Mouse (Mus musculus) liver, embryonic 12.5 days (tissue): ENCODE data around the gene Fbln7. TPM values are rescaled to one million over a fixed set of nuclear protein-coding genes. Genes with fewer than 3 reads are reported as not detected.

Source experiments
- ATAC-seq: fragments of 200-750 bp; cut with Nextera tagmentation; 2 replicates; pipeline ENCODE4 v1.8.0; 2017; ENCODE audit warnings: moderate number of reproducible peaks, mild to moderate bottlenecking, moderate library complexity
- H3K27ac ChIP-seq: fragments of 300-500 bp; sonication (generic); 2 replicates; pipeline ENCODE4 v1.5.1; 2016; ENCODE audit warnings: mild to moderate bottlenecking
- H3K27me3 ChIP-seq: fragments of 300-500 bp; sonication (generic); replicated peaks from 2 replicates; pipeline ENCODE4 v1.6.1; 2016; ENCODE audit warnings: mild to moderate bottlenecking, moderate library complexity
- H3K36me3 ChIP-seq: fragments of 300-500 bp; sonication (generic); 2 replicates; pipeline ENCODE4 v1.6.1; 2016; ENCODE audit warnings: mild to moderate bottlenecking, moderate library complexity
- H3K4me1 ChIP-seq: fragments of 300-500 bp; sonication (generic); 2 replicates; pipeline ENCODE4 v1.6.1; 2016
- H3K4me2 ChIP-seq: fragments of 300-500 bp; sonication (generic); 2 replicates; pipeline ENCODE4 v1.6.1; 2016; ENCODE audit warnings: mild to moderate bottlenecking, moderate library complexity
- H3K4me3 ChIP-seq: fragments of 300-500 bp; sonication (generic); 2 replicates; pipeline ENCODE4 v1.5.1; 2016; ENCODE audit warnings: mild to moderate bottlenecking, moderate library complexity
- H3K9ac ChIP-seq: fragments of 300-500 bp; sonication (generic); 2 replicates; pipeline ENCODE4 v1.6.1; 2016; ENCODE audit warnings: mild to moderate bottlenecking, moderate library complexity
- H3K9me3 ChIP-seq: fragments of 300-500 bp; sonication (generic); replicated peaks from 2 replicates; pipeline ENCODE4 v1.6.1; 2016; ENCODE audit warnings: mild to moderate bottlenecking, moderate library complexity
- WGBS: fragments of 180-500 bp; shearing (Covaris S2); methylation state at CpG from one replicate; pipeline ENCODE4 v1.1.7; 2016; ENCODE audit not compliant: insufficient replicate concordance; 5-methylcytosine and 5-hydroxymethylcytosine counted together
- polyA plus RNA-seq: library from polyadenylated mRNA; unstranded; fragments of >200 nt; fragmentation: Nextera tagmentation; extraction: Ambion mirVana; gene quantifications from 2 replicates; pipeline ENCODE4 v1.2.1, GENCODE M21; 2016

The Fbln7 gene
- polyA plus RNA-seq, 1 experiment from 2014 or later = 0.38 TPM

DNA sequence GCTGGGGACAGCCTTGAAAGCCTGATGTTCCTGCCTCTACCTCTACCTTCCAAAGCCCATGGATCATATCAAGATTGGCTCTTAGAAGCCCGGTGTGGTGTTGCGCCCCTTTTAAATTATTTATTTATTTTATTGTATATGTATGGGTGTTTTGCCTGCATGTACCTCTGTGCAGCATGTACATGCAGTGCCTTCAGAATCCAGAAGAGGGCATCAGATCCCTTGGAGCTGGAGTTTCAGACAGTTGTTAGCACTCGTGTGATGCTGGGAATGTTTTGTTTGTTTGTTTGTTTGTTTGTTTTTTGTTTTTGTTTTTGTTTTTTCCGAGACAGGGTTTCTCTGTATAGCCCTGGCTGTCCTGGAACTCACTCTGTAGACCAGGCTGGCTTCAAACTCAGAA is 18.5 kb downstream of the Fbln7 start:
- Histone ChIP-seq H3K4me1 (no peaks in the 10 kb centered on the region), H3K9me3 (no peaks in the 10 kb centered on the region), H3K27me3 (no peaks in the 10 kb centered on the region), H3K4me3 (no peak overlapping the region), H3K36me3 (no peaks in the 10 kb centered on the region), H3K9ac (no peak overlapping the region), H3K4me2 (no peak overlapping the region), H3K27ac (no peak overlapping the region)
- ATAC-seq = no peak
- WGBS = 43% methylated on average over 4 of the region's 4 CpGs

DNA sequence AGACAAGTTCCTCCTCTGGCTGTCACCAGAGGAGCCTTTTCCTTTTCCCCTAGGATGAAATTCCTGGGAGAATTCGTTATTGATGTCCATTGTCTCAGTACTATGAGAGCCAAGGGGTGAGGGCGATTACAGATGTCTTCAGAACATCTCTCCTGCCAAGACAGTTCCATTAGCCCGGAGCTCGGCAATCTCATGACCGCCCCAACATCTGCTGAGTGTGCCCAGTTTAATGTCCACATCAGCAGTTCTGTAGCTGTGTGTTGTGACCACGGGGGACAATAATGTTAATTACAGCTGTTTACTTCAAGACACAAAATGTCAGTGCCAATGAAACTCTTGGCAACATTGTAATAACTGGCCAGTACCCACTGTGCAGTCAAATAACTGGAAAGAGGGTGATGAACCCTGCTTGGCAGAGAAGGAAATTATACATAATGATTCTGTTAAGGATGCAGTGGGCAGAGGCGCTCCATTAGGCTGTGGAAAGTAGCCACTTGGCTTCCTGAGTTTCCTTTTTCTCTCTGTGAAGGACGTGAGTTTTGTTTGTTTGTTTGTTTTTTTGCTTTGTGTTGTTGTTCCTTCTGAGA is 22.5 kb downstream of the Fbln7 start:
- no peak overlapping the region for H3K27ac ChIP-seq
- no peaks in the 10 kb centered on the region for H3K36me3 ChIP-seq
- H3K4me2 ChIP-seq = no peak overlapping the region
- no peak for ATAC-seq
- no peaks in the 10 kb centered on the region for H3K9me3 ChIP-seq
- WGBS = 63% methylated on average over 8 of the region's 8 CpGs
- H3K4me3 ChIP-seq = no peak overlapping the region
- no peak overlapping the region for H3K9ac ChIP-seq
- H3K4me1 ChIP-seq = no peaks in the 10 kb centered on the region
- H3K27me3 ChIP-seq = no peaks in the 10 kb centered on the region

DNA sequence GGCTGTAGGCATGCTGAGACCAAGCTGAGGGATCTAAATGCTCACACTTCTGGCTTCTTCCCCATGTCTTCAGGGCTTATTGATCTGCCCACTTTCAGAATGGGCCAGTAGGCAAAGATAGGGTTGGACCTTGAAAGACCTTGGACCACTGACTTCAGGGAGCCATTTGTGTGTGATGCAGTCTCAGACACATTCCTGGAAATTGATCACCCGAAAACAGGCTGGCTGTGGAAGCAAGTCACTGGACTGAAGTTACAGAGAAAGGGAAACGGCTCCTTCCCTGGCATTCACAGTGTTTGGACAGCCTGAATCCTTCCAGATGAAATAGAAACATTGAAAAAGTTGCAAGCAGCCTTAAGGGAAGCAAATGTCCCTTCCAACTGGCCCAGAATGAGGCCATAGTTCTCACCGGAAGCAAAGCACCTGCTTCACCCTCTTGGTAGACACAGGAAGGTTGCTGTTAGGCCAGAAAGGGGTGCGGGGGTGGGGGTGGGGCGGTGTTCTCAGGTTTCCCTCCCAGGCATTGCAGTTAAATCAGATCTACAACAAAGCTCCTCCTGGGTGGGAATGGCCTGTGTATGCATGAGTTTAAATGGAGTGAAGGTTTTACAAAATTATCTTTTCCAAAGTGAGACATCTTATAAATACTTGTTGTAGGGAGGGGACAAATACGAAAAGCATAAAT is 25.2 kb downstream of the Fbln7 start:
- peaks cover 11% of the 10 kb centered on the region for H3K27me3 ChIP-seq
- no peak overlapping the region for H3K4me2 ChIP-seq
- H3K4me3 ChIP-seq = no peak overlapping the region
- H3K9ac ChIP-seq = no peak overlapping the region
- H3K9me3 ChIP-seq = peaks cover 5% of the 10 kb centered on the region; the same call in 1 of the 2 replicates
- ATAC-seq = no peak
- H3K27ac ChIP-seq = no peak overlapping the region
- H3K4me1 ChIP-seq = peaks cover 3% of the 10 kb centered on the region; the same call in 1 of the 2 replicates
- H3K36me3 ChIP-seq = no peaks in the 10 kb centered on the region
- WGBS = 51% methylated on average over 6 of the region's 6 CpGs

DNA sequence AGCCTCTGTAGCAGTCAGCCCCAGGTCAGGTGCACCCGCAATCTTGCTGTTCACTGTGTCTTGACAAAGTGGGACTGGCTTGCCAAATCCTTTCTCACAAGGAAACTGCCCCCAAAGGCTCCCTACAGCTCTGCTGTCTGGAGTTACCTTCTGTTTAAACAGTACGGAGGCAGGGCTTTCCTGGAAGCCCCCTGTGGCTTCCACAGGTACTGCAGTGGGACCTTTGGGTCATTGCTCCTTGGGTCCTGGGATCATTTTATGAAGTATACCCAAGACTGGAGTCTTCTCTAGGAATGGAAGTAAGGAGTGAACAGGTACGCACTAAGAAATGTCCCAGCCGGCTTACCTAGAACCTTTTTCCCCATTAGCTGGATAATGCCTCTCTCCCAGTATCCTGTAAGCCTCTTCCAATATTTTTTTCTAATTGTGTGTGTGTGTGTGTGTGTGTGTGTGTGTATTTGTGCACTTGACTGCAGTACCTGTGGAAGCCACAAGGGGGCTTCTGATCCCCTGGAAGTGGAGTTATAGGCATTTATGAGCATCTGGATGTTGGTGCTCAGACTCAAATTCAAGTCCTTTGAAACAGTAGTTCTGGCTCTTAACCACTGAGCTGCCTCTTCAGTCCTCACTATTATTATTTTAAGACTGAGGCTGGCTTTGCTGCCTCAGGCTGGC is 28.0 kb downstream of the Fbln7 start:
- peaks cover 18% of the 10 kb centered on the region for H3K27me3 ChIP-seq
- WGBS = 76% methylated on average over 4 of the region's 4 CpGs
- peaks cover 5% of the 10 kb centered on the region; the same call in 1 of the 2 replicates for H3K9me3 ChIP-seq
- no peak overlapping the region for H3K9ac ChIP-seq
- H3K27ac ChIP-seq = no peak overlapping the region
- H3K36me3 ChIP-seq = no peaks in the 10 kb centered on the region
- no peak for ATAC-seq
- H3K4me1 ChIP-seq = peaks cover 3% of the 10 kb centered on the region; the same call in 1 of the 2 replicates
- no peak overlapping the region for H3K4me2 ChIP-seq
- H3K4me3 ChIP-seq = no peak overlapping the region

DNA sequence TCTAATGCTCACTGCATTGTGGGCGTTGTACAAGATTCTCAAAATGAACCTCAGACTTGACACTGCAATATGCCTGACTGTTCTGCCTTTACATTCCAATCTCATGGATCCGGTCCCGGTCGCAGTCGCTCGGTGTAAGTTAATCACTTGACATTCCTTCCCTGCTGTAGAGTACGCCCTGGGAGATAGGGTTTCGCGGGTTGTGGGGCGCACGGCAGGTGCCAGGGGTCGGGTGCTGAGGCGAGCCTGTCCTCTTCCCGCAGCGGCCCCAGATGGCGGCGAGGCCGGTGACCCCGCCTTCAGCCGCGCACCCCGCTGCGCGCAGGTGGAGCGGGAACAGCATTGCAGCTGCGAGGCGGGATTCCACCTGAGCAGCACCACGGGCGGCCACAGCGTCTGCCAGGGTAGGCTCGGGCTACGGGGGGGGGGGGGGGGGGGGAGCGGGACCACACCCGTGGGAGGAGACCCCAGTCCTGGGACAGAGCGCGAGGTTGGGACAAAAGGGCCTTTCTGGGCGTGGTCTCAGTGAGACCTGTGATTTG is 29.5 kb downstream of the Fbln7 start:
- Histone ChIP-seq H3K4me1 (peaks cover 3% of the 10 kb centered on the region; the same call in 1 of the 2 replicates), H3K36me3 (no peaks in the 10 kb centered on the region), H3K4me2 (peak overlapping the region; percentile 61), H3K27me3 (peaks cover 18% of the 10 kb centered on the region), H3K9me3 (peaks cover 5% of the 10 kb centered on the region; the same call in 1 of the 2 replicates), H3K4me3 (peak overlapping the region; percentile 28), H3K9ac (peak overlapping the region; percentile 37; the same call in 1 of the 2 replicates), H3K27ac (no peak overlapping the region)
- WGBS = 13% methylated on average over 36 of the region's 37 CpGs
- no peak for ATAC-seq

DNA sequence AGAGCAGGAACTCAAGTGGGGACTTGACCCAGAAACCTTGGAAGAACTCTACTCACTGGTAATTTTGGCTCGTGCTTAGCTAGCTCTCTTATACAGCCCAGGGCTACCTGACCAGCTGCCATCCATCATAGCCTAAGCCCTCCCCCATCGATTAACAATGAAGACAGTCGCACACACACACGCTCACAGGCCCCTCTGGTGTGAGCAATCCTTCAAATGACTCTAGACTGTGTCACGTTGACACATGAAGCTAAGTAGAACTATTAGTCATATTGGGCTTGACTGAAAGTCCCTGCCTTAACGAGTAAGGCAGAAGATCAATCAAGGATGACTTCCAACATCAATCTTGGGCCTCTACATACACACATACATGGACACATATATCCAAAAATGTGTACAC is 40.1 kb downstream of the Fbln7 start:
- Histone ChIP-seq H3K36me3 (no peaks in the 10 kb centered on the region), H3K9ac (no peak overlapping the region), H3K4me2 (no peak overlapping the region), H3K27ac (no peak overlapping the region), H3K4me3 (no peak overlapping the region), H3K9me3 (0 out of 2 replicates have a peak, but pooled peaks cover 4% of the 10 kb centered on the region), H3K27me3 (no peaks in the 10 kb centered on the region), H3K4me1 (no peaks in the 10 kb centered on the region)
- WGBS = 71% methylated on average over 6 of the region's 6 CpGs
- no peak for ATAC-seq

DNA sequence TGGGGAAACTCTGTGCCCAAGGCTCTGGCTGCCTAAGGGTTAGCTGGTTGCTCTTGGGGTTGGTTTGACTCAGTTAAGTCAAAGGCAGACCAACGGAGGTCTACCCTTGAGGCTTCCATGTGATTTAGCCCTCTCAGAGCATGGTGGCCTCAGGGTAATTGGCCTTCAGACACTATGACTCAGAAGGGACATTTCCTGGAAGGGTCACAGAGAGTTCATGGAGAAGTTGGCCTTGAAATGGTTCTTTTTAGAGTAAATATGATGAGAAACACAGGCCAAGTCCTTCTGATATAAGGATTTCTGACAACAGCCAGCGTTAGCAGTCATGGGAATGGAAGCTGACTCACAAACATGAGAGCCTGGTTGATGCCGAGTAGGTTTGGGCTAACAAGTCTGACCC is 40.9 kb downstream of the Fbln7 start:
- no peak for ATAC-seq
- H3K4me3 ChIP-seq = no peak overlapping the region
- H3K36me3 ChIP-seq = no peaks in the 10 kb centered on the region
- H3K27me3 ChIP-seq = no peaks in the 10 kb centered on the region
- 0 out of 2 replicates have a peak, but pooled peaks cover 4% of the 10 kb centered on the region for H3K9me3 ChIP-seq
- 63% methylated on average over 3 of the region's 3 CpGs for WGBS
- H3K9ac ChIP-seq = no peak overlapping the region
- H3K27ac ChIP-seq = no peak overlapping the region
- no peak overlapping the region for H3K4me2 ChIP-seq
- no peaks in the 10 kb centered on the region for H3K4me1 ChIP-seq

DNA sequence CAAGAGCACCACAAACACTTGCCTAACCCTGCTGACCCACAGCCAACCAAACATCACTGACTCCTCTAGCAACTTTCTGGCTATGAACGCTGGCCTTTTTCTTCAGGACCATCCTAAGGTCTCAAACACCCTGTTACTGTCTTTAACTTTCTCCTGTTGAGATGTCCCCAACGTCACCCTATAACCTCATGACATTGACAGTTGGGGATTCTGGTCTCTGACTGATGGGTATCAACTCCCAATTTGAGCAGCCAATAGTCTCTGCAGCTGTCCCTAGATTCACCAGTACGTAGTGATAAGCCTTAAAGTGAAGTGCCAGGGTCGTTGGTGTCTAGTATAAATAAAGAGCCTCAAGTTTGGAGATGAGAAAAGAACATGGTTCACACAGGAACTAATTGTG is 52.2 kb downstream of the Fbln7 start:
- Histone ChIP-seq H3K4me1 (no peaks in the 10 kb centered on the region), H3K27me3 (no peaks in the 10 kb centered on the region), H3K4me3 (no peak overlapping the region), H3K36me3 (no peaks in the 10 kb centered on the region), H3K9me3 (no peaks in the 10 kb centered on the region), H3K4me2 (no peak overlapping the region), H3K27ac (no peak overlapping the region), H3K9ac (no peak overlapping the region)
- 53% methylated on average over 4 of the region's 4 CpGs for WGBS
- no peak for ATAC-seq

DNA sequence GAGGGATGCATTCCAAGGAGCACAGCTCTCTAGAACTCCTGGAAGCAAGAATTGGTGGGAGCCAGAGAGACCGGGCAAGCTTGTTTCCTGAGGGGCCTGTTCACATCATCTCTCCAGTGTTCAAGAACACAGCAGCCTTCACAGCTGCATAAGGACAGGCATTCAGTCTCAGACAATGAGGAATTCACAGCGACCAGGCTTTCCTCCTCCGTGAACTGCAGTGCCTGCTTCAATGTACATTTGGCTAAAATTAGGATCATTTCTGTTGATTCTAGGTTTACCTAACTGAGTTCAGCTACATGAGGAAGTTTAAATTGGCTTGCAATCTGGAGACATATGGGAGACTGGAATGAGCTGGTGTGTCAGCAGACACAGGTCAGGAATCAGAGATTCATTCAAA is 53.7 kb downstream of the Fbln7 start:
- no peak for ATAC-seq
- no peaks in the 10 kb centered on the region for H3K9me3 ChIP-seq
- H3K9ac ChIP-seq = no peak overlapping the region
- no peaks in the 10 kb centered on the region for H3K4me1 ChIP-seq
- no peak overlapping the region for H3K4me2 ChIP-seq
- no peak overlapping the region for H3K4me3 ChIP-seq
- H3K36me3 ChIP-seq = no peaks in the 10 kb centered on the region
- 76% methylated on average over 3 of the region's 3 CpGs for WGBS
- no peaks in the 10 kb centered on the region for H3K27me3 ChIP-seq
- H3K27ac ChIP-seq = no peak overlapping the region

DNA sequence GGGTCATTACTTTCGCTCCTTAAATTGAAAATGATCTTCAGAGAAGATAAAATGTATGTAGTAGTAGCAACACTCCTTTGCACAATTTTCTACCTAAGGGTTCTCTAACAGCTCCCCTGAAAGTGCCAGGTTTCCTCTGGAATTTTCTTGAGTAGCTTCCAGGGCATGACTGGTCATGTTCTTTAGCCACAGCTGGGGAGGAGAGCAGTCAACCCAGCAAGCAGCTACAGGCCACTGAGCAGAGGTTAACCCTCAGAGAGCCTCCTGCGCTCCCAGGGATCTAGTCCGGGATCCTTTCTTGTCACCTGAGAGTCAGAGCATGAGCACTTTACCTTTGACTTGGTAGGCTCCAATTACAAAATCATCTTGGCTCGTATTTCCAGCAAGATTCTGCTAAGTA is 62.0 kb downstream of the Fbln7 start:
- H3K27ac ChIP-seq = no peak overlapping the region
- H3K4me3 ChIP-seq = no peak overlapping the region
- H3K9ac ChIP-seq = no peak overlapping the region
- peaks cover 44% of the 10 kb centered on the region for H3K36me3 ChIP-seq
- H3K9me3 ChIP-seq = no peaks in the 10 kb centered on the region
- no peaks in the 10 kb centered on the region for H3K27me3 ChIP-seq
- no peak for ATAC-seq
- H3K4me1 ChIP-seq = no peaks in the 10 kb centered on the region
- WGBS = 78% methylated on average over 4 of the region's 4 CpGs
- H3K4me2 ChIP-seq = no peak overlapping the region

DNA sequence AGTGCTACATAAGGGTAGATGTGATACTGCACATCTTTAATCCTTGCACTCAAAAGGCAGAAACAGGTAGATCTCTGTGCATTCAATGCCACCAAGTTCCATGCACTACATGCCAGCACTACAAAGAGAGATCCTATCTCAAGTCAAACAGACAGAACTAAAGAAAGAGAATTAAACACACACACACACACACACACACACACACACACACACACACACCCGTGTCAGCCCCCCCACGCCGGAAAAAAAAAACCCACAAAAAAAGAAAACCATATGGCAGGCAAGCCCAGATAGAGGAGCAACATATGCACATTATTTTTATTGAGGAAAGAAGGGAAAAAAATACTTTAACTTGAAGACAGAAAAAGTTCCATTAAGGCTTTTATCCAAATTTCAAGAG is 65.7 kb downstream of the Fbln7 start:
- no peak for ATAC-seq
- Histone ChIP-seq H3K4me2 (no peak overlapping the region), H3K27ac (no peak overlapping the region), H3K9ac (no peak overlapping the region), H3K36me3 (peaks cover 66% of the 10 kb centered on the region), H3K4me1 (no peaks in the 10 kb centered on the region), H3K4me3 (no peak overlapping the region), H3K27me3 (no peaks in the 10 kb centered on the region), H3K9me3 (no peaks in the 10 kb centered on the region)
- 79% methylated on average over 3 of the region's 3 CpGs for WGBS

DNA sequence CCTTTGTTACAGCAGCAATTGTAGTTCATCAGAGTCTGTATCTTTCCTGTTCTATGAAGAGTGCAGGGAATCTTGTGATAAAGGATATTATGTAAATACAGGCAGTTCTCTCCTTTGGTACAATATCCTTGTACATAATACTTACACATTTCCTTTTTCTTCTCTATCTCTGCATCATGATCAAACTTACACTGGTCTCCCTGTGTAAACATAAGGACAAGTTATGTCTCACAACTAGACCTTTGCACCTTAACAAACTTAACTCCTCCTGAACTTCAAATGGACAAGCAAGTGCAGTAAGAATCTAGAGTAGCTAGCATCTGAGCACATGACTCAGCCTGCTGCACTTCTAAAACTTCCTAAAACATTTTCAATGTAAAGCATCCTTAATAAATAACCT is 67.9 kb downstream of the Fbln7 start:
- no peak for ATAC-seq
- H3K27me3 ChIP-seq = no peaks in the 10 kb centered on the region
- no peaks in the 10 kb centered on the region for H3K9me3 ChIP-seq
- H3K9ac ChIP-seq = no peak overlapping the region
- H3K4me2 ChIP-seq = no peak overlapping the region
- peaks cover 68% of the 10 kb centered on the region for H3K36me3 ChIP-seq
- H3K4me1 ChIP-seq = no peaks in the 10 kb centered on the region
- no peak overlapping the region for H3K27ac ChIP-seq
- no peak overlapping the region for H3K4me3 ChIP-seq
